Mouse (Mus musculus): Measurements from ENCODE around the gene Cdk9.

DNA sequence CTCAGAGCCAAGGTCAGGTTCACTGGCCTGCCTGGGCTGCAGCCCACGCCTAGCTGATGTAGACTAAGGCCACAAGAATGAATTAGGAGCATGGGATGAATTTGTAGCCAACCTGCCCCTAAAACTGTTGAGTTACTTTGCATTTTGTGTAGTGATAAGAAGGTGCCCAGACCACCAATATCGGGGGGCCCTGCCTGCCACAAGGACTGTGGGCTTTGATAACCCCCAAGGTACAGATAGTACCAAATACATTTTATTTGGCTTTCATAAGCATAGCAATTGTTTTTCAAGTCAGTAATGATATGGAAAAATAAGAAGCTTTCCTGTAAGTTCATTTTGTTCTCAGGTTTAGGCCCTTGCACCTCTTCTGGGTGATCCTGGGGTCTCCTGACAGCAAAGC, 54.0 kb downstream of the Cdk9 start:
- TF ChIP-seq CEBPB (IDR thresholded peaks at IDR 0.05; ENCODE audit: insufficient read depth, poor library complexity, severe bottlenecking): no peak
- no peak for TF ChIP-seq MAX (IDR thresholded peaks at IDR 0.05; ENCODE audit: low read depth)
- TF ChIP-seq POLR2A (IDR thresholded peaks at IDR 0.05; ENCODE audit: insufficient read length, low read depth): no peak
